Mouse (Mus musculus) heart, postnatal 0 days (tissue): Measurements from ENCODE around the gene Pbx3.

ENCODE experiments used
- CTCF ChIP-seq: IDR thresholded peaks from 2 replicates; pipeline ENCODE4 v1.5.1; 2016; ENCODE audit warnings: antibody characterized with exemption, control low read depth, low read depth
- EP300 ChIP-seq: IDR thresholded peaks from 2 replicates; pipeline ENCODE4 v1.6.1; 2016; ENCODE audit warnings: antibody characterized with exemption, low read depth

GRCm38 (mm10) chr2:34169626-34170025, 203.3 kb downstream of the Pbx3 start:
- no peak for TF ChIP-seq EP300
- no peak for TF ChIP-seq CTCF
